Mouse (Mus musculus): ENCODE data around the gene Olfr1254.

The Olfr1254 gene

GRCm38 (mm10) chr2:89793519-89793918 is at the start of gene Olfr1254:
Olfr1254 (minus strand) TSS chr2:89793619.
- DNase-seq (ENCODE audit: low spot score in 2 of 2) = no peak

GRCm38 (mm10) chr2:89841455-89841854 is 48.0 kb upstream of the Olfr1254 start, which contains the start of gene Olfr1256:
Olfr1256 (minus strand) TSS chr2:89841555.
- no peak for DNase-seq (ENCODE audit: low spot score in 2 of 2)

- no peak for DNase-seq (ENCODE audit: low spot score in 2 of 2)
Measured at GRCm38 (mm10) chr2:89820216-89820615, 26.8 kb upstream of the Olfr1254 start.

- DNase-seq (ENCODE audit: low spot score in 2 of 2) = no peak
Measured at GRCm38 (mm10) chr2:89811751-89812150, 18.3 kb upstream of the Olfr1254 start, which contains the start of gene Olfr1255. Olfr1255 (plus strand) TSS chr2:89812051.

GRCm38 (mm10) chr2:89810751-89811150 is 17.3 kb upstream of the Olfr1254 start:
- no peak for DNase-seq (ENCODE audit: low spot score in 2 of 2)

GRCm38 (mm10) chr2:89799583-89799982 is 6.2 kb upstream of the Olfr1254 start:
- DNase-seq (ENCODE audit: low spot score in 2 of 2) = no peak

GRCm38 (mm10) chr2:89756990-89757389 is 36.4 kb downstream of the Olfr1254 start, which contains the start of gene Olfr1253:
Olfr1253 (minus strand) TSS chr2:89757090.
- no peak for DNase-seq (ENCODE audit: low spot score in 2 of 2)
